Mouse (Mus musculus): ENCODE results near the gene Hist1h2ad.
"Not testable (repeated sequence)": the region's sequence is repeated elsewhere in the genome, so short reads cannot be mapped to it uniquely, and the experiment has no call there.

GRCm38 (mm10) chr13:23542999-23543607, 31.1 kb upstream of the Hist1h2ad start, which contains the start of gene Hist1h2bh:
- not testable (repeated sequence) for TF ChIP-seq CTCF (IDR thresholded peaks at IDR 0.05; ENCODE audit: low read depth)
- TF ChIP-seq EP300 (IDR thresholded peaks at IDR 0.05; ENCODE audit: low read depth): peak; percentile 74
